Mouse (Mus musculus): ENCODE measurements around the gene Rhbdd1. TPM values are rescaled to one million over a fixed set of nuclear protein-coding genes. Genes with fewer than 3 reads are reported as not detected.

Rhbdd1 gene
- polyA plus RNA-seq, 1 experiment from 2014 or later, result 8.6 TPM

GRCm38 (mm10) chr1:82395371-82395770 lies 79.1 kb downstream of the Rhbdd1 start:
- no peaks in the 10 kb centered on the region for H3K36me3 ChIP-seq (replicated peaks)
- no peaks in the 10 kb centered on the region for H3K4me1 ChIP-seq (replicated peaks)
- H3K27me3 ChIP-seq, result no peaks in the 10 kb centered on the region
- no peak overlapping the region for H3K27ac ChIP-seq (replicated peaks)
- H3K4me2 ChIP-seq, result no peak overlapping the region
- WGBS (ENCODE audit: insufficient replicate concordance), result 61% methylated on average over 4 of the region's 4 CpGs
- ATAC-seq (ENCODE audit: insufficient read depth), result no peak
- no peak overlapping the region for H3K4me3 ChIP-seq (replicated peaks)
- no peaks in the 10 kb centered on the region for H3K9me3 ChIP-seq (replicated peaks)
- H3K9ac ChIP-seq, result no peak overlapping the region

GRCm38 (mm10) chr1:82407786-82408185 lies 91.5 kb downstream of the Rhbdd1 start:
- Histone ChIP-seq H3K4me1 (replicated peaks) (no peaks in the 10 kb centered on the region), H3K4me3 (replicated peaks) (no peak overlapping the region), H3K27me3 (no peaks in the 10 kb centered on the region), H3K9ac (no peak overlapping the region), H3K9me3 (replicated peaks) (no peaks in the 10 kb centered on the region), H3K4me2 (no peak overlapping the region), H3K36me3 (replicated peaks) (no peaks in the 10 kb centered on the region), H3K27ac (replicated peaks) (no peak overlapping the region)
- 71% methylated on average over 3 of the region's 3 CpGs for WGBS (ENCODE audit: insufficient replicate concordance)
- no peak for ATAC-seq (ENCODE audit: insufficient read depth)

DNA sequence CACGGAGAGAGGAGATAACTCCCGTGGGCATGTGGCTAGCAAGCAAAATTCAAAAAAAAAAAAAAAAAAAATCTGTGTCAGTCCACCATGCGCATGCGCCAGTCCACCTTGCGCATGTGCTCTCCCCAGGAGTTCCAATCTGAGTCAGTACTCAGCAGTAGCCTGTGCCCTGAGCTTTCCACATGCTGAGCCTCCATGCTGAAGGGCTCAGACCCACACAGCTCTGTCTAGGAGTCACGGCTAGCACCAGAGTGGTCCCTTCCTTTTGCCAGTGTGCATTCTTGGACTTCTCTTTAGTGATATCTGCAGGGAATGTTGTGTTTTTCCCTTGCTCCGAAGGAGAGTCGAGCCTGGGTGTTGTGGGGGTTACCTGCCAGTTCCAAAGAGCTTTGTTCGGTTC lies 93.0 kb downstream of the Rhbdd1 start:
- no peak for ATAC-seq (ENCODE audit: insufficient read depth)
- H3K4me1 ChIP-seq (replicated peaks), result no peaks in the 10 kb centered on the region

GRCm38 (mm10) chr1:82410548-82410947 lies 94.3 kb downstream of the Rhbdd1 start:
- Histone ChIP-seq H3K27ac (replicated peaks) (no peak overlapping the region), H3K4me3 (replicated peaks) (no peak overlapping the region), H3K9ac (no peak overlapping the region), H3K36me3 (replicated peaks) (no peaks in the 10 kb centered on the region), H3K4me2 (no peak overlapping the region), H3K27me3 (no peaks in the 10 kb centered on the region), H3K4me1 (replicated peaks) (no peaks in the 10 kb centered on the region), H3K9me3 (replicated peaks) (no peaks in the 10 kb centered on the region)
- no peak for ATAC-seq (ENCODE audit: insufficient read depth)
- WGBS (ENCODE audit: insufficient replicate concordance), result 68% methylated on average over 3 of the region's 3 CpGs

More for the DNA sequence above, 93.0 kb downstream of the Rhbdd1 start:
- Histone ChIP-seq H3K36me3 (replicated peaks) (no peaks in the 10 kb centered on the region), H3K4me3 (replicated peaks) (no peak overlapping the region), H3K9ac (no peak overlapping the region), H3K27ac (replicated peaks) (no peak overlapping the region), H3K27me3 (no peaks in the 10 kb centered on the region), H3K4me2 (no peak overlapping the region), H3K9me3 (replicated peaks) (no peaks in the 10 kb centered on the region)
- WGBS (ENCODE audit: insufficient replicate concordance), result 82% methylated on average over 9 of the region's 9 CpGs

DNA sequence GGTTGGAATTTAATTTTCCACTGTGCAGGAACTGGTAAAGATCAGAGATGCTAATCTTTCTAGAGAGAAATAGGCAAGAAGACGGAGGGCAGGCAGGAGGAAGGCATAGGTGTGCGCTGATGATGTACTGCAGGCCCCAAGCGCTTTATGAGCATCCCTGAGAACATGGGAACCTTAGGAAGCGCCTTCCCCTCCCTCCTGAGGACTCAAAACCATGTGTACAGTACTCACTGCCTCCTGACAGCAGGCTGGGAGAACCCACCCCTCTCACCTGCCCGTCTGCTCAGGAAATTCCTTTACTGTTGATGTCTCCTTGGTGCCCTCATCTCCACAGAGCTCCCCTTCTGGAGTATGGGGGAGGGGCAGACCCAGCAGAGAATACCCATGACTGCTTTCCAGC lies 95.3 kb downstream of the Rhbdd1 start:
- no peak overlapping the region for H3K27ac ChIP-seq (replicated peaks)
- no peaks in the 10 kb centered on the region for H3K9me3 ChIP-seq (replicated peaks)
- WGBS (ENCODE audit: insufficient replicate concordance), result 76% methylated on average over 5 of the region's 5 CpGs
- no peaks in the 10 kb centered on the region for H3K4me1 ChIP-seq (replicated peaks)
- H3K9ac ChIP-seq, result no peak overlapping the region
- no peak overlapping the region for H3K4me2 ChIP-seq
- no peaks in the 10 kb centered on the region for H3K36me3 ChIP-seq (replicated peaks)
- no peak overlapping the region for H3K4me3 ChIP-seq (replicated peaks)
- H3K27me3 ChIP-seq, result no peaks in the 10 kb centered on the region
- ATAC-seq (ENCODE audit: insufficient read depth), result no peak

GRCm38 (mm10) chr1:82412085-82412484 lies 95.8 kb downstream of the Rhbdd1 start:
- H3K4me2 ChIP-seq, result no peak overlapping the region
- H3K36me3 ChIP-seq (replicated peaks), result no peaks in the 10 kb centered on the region
- H3K4me3 ChIP-seq (replicated peaks), result no peak overlapping the region
- H3K9ac ChIP-seq, result no peak overlapping the region
- WGBS (ENCODE audit: insufficient replicate concordance), result 40% methylated on average over 4 of the region's 4 CpGs
- H3K27me3 ChIP-seq, result no peaks in the 10 kb centered on the region
- no peak for ATAC-seq (ENCODE audit: insufficient read depth)
- H3K9me3 ChIP-seq (replicated peaks), result no peaks in the 10 kb centered on the region
- no peak overlapping the region for H3K27ac ChIP-seq (replicated peaks)
- no peaks in the 10 kb centered on the region for H3K4me1 ChIP-seq (replicated peaks)

DNA sequence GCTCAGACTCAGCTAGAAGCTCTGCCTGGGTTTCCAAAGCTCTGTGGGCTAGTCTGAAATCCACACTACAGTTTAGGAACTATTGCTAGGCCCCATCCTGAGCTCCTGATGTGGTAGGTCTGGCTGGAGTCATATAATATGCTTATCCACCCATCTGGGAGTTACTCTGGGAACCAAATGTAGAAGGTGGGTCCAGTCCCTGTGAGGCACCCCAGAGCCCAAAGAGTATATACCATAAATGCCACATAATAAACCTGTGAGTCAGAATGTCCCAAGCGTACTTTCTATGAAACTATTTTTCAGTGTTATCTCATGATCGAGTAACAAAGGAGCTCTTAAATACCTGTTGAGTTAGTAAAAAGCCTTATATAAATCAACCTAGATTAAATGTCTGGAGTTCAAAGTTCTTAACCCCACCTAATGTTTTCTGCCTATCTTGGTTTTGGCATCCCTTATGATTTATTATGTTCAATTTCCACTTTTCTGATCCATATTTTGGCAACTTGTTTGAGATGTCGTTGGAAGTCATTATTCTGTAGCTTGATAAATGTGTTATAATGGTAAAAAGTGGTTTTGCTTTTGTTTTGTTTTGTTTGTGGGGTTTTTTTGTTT lies 98.3 kb downstream of the Rhbdd1 start:
- H3K36me3 ChIP-seq (replicated peaks), result no peaks in the 10 kb centered on the region
- no peaks in the 10 kb centered on the region for H3K4me1 ChIP-seq (replicated peaks)
- H3K4me3 ChIP-seq (replicated peaks), result no peak overlapping the region
- H3K27ac ChIP-seq (replicated peaks), result no peak overlapping the region
- no peaks in the 10 kb centered on the region for H3K9me3 ChIP-seq (replicated peaks)
- ATAC-seq (ENCODE audit: insufficient read depth), result no peak
- WGBS (ENCODE audit: insufficient replicate concordance), result 74% methylated on average over 3 of the region's 3 CpGs
- H3K4me2 ChIP-seq, result no peak overlapping the region
- H3K9ac ChIP-seq, result no peak overlapping the region
- H3K27me3 ChIP-seq, result no peaks in the 10 kb centered on the region

GRCm38 (mm10) chr1:82415641-82416040 lies 99.4 kb downstream of the Rhbdd1 start:
- H3K27me3 ChIP-seq, result no peaks in the 10 kb centered on the region
- 60% methylated on average over 4 of the region's 4 CpGs for WGBS (ENCODE audit: insufficient replicate concordance)
- H3K4me2 ChIP-seq, result no peak overlapping the region
- no peak for ATAC-seq (ENCODE audit: insufficient read depth)
- H3K36me3 ChIP-seq (replicated peaks), result no peaks in the 10 kb centered on the region
- no peaks in the 10 kb centered on the region for H3K9me3 ChIP-seq (replicated peaks)
- no peak overlapping the region for H3K27ac ChIP-seq (replicated peaks)
- H3K4me3 ChIP-seq (replicated peaks), result no peak overlapping the region
- H3K9ac ChIP-seq, result no peak overlapping the region
- H3K4me1 ChIP-seq (replicated peaks), result no peaks in the 10 kb centered on the region

DNA sequence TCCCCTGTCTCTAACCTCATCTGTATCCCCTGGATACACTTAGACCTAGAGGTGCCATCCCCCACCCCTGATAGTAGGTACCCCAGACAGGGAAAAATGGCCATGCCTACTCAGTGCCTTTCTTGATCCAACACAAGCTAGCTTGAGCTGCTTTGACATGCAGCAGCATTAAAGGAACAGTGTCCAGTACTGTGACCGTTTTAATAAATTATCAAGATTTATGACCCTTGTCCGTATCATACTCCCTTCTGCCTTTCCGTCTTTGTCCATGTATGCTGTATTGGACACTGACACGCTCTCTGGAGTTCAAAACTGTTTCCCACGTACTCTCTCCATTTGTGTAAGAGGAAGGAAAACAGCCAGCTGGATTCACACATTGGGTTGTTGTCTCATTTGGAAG lies 111.5 kb downstream of the Rhbdd1 start:
- WGBS (ENCODE audit: insufficient replicate concordance), result 79% methylated on average over 5 of the region's 5 CpGs
- Histone ChIP-seq H3K4me1 (replicated peaks) (no peaks in the 10 kb centered on the region), H3K4me3 (replicated peaks) (no peak overlapping the region), H3K9ac (no peak overlapping the region), H3K36me3 (replicated peaks) (no peaks in the 10 kb centered on the region), H3K27ac (replicated peaks) (no peak overlapping the region), H3K9me3 (replicated peaks) (no peaks in the 10 kb centered on the region), H3K4me2 (no peak overlapping the region), H3K27me3 (no peaks in the 10 kb centered on the region)
- no peak for ATAC-seq (ENCODE audit: insufficient read depth)

DNA sequence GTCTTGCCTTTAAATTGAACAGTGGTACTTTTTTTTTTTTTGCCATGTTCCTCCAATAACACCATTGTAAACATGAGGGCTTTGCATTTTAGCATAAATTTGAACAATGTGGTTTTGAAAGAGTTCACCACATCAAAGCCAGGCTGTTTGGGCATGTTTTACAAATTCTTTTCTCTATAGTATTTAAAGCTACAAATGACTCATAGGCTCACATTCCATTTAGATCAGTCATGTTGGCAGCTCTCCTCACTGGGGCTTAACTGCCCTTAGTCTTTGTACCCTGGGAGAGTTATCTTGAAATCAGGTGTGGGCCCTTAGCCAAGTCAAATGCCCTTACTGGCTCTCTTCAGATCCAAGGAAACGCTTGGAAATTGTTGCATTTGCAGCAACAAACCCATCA lies 112.8 kb downstream of the Rhbdd1 start:
- Histone ChIP-seq H3K4me3 (replicated peaks) (no peak overlapping the region), H3K9ac (no peak overlapping the region), H3K9me3 (replicated peaks) (no peaks in the 10 kb centered on the region), H3K36me3 (replicated peaks) (no peaks in the 10 kb centered on the region), H3K4me2 (no peak overlapping the region), H3K4me1 (replicated peaks) (no peaks in the 10 kb centered on the region), H3K27ac (replicated peaks) (no peak overlapping the region), H3K27me3 (no peaks in the 10 kb centered on the region)
- no peak for ATAC-seq (ENCODE audit: insufficient read depth)
- WGBS (ENCODE audit: insufficient replicate concordance), result 36% methylated on average over 1 of the region's 1 CpGs

DNA sequence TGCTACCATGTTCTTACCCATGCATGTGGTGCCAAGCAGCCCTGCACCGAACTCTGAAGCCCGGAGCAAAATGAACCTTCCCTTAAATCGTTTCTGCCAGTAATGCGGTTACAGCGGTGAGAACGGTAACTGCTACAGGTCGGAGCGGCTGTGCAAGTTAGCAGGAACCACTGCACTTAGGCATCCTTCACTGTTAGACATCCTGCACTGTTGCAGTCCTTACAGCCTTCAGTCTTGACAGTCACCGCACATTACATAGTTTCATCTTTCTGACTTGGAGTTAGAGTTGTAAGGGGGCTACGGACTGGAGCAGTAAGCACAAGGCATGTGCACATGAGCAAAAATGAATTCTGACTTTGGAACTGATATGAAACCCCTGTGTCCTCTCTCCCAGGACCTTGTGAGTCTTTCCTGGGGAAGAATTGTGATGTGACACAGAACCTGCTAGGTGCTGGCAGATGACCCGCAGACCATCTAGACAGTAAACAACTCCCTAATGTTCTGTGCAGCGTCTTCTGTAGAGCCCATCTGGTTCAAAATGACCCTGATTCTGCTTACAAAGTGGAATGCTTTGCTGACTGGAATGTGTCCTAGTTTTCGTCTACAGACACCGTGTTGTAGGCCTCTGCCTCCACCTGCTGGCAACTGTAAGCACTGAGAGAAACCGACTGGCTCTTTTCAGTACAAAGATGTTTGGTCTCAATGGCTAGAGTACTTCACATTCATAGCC lies 116.8 kb downstream of the Rhbdd1 start:
- H3K9me3 ChIP-seq (replicated peaks), result no peaks in the 10 kb centered on the region
- no peaks in the 10 kb centered on the region for H3K36me3 ChIP-seq (replicated peaks)
- no peak overlapping the region for H3K4me2 ChIP-seq
- no peaks in the 10 kb centered on the region for H3K4me1 ChIP-seq (replicated peaks)
- H3K9ac ChIP-seq, result no peak overlapping the region
- no peaks in the 10 kb centered on the region for H3K27me3 ChIP-seq
- H3K27ac ChIP-seq (replicated peaks), result no peak overlapping the region
- no peak overlapping the region for H3K4me3 ChIP-seq (replicated peaks)
- no peak for ATAC-seq (ENCODE audit: insufficient read depth)
- WGBS (ENCODE audit: insufficient replicate concordance), result 64% methylated on average over 15 of the region's 15 CpGs

DNA sequence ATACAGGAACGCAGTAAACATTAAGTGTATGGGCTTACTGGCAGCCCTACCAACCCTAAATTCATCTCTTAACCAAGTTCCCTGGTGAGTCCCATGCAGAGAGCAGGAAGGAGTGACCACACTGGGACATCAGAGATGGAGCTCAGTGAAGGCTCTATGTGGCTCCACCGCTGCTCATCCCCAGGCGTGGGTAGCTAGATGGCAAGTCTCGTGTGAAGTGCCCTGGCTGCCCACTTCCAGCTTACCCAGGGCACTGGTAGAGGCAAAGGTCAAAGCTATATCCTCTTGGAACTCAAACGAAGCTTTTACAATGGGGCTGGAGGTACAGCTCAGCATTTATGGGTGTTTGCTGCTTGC lies 117.4 kb downstream of the Rhbdd1 start:
- 64% methylated on average over 5 of the region's 5 CpGs for WGBS (ENCODE audit: insufficient replicate concordance)
- no peaks in the 10 kb centered on the region for H3K27me3 ChIP-seq
- H3K9me3 ChIP-seq (replicated peaks), result no peaks in the 10 kb centered on the region
- ATAC-seq (ENCODE audit: insufficient read depth), result no peak
- no peak overlapping the region for H3K4me3 ChIP-seq (replicated peaks)
- no peaks in the 10 kb centered on the region for H3K4me1 ChIP-seq (replicated peaks)
- no peaks in the 10 kb centered on the region for H3K36me3 ChIP-seq (replicated peaks)
- no peak overlapping the region for H3K9ac ChIP-seq
- H3K4me2 ChIP-seq, result no peak overlapping the region
- H3K27ac ChIP-seq (replicated peaks), result no peak overlapping the region
